Mouse (Mus musculus): ENCODE results near the gene Tubg1. TPM values are rescaled to one million over a fixed set of nuclear protein-coding genes. Genes with fewer than 3 reads are reported as not detected.
A peak's percentile ranks its signal among the peaks of the same experiment; 100 is the strongest.

Gene Tubg1
- polyA plus RNA-seq, 1 experiment from 2014 or later, result 72.6 TPM

GRCm38 (mm10) chr11:101130056-101130756 lies 10.5 kb downstream of the Tubg1 start:
- no peak for ATAC-seq
- H3K27me3 ChIP-seq (ENCODE audit: control insufficient read depth, insufficient read depth, low read depth, low read length), result no peaks in the 10 kb centered on the region
- no peak overlapping the region for H3K9ac ChIP-seq (ENCODE audit: low read depth, low read length)

GRCm38 (mm10) chr11:101131187-101131586 lies 11.4 kb downstream of the Tubg1 start:
- no peak for ATAC-seq
- Histone ChIP-seq H3K4me1 (ENCODE audit: control insufficient read depth, insufficient read depth, low read length) (no peaks in the 10 kb centered on the region), H3K27ac (ENCODE audit: low read length) (no peak overlapping the region), H3K9me3 (replicated peaks; ENCODE audit: control insufficient read depth, low read length, poor library complexity, severe bottlenecking) (0 out of 2 replicates have a peak, but pooled peaks cover 2% of the 10 kb centered on the region), H3K27me3 (ENCODE audit: control insufficient read depth, insufficient read depth, low read depth, low read length) (no peaks in the 10 kb centered on the region), H3K36me3 (ENCODE audit: control insufficient read depth, insufficient read depth, low read length) (peaks cover 9% of the 10 kb centered on the region), H3K4me3 (ENCODE audit: low read depth, low read length) (no peak overlapping the region), H3K9ac (ENCODE audit: low read depth, low read length) (no peak overlapping the region), H3K4me2 (ENCODE audit: low read length) (no peak overlapping the region)
- 93% methylated on average over 2 of the region's 2 CpGs for WGBS

More at GRCm38 (mm10) chr11:101130056-101130756, 10.5 kb downstream of the Tubg1 start:
- Histone ChIP-seq H3K36me3 (ENCODE audit: control insufficient read depth, insufficient read depth, low read length) (peaks cover 16% of the 10 kb centered on the region), H3K4me1 (ENCODE audit: control insufficient read depth, insufficient read depth, low read length) (no peaks in the 10 kb centered on the region), H3K4me2 (ENCODE audit: low read length) (no peak overlapping the region), H3K9me3 (replicated peaks; ENCODE audit: control insufficient read depth, low read length, poor library complexity, severe bottlenecking) (0 out of 2 replicates have a peak, but pooled peaks cover 2% of the 10 kb centered on the region), H3K27ac (ENCODE audit: low read length) (no peak overlapping the region), H3K4me3 (ENCODE audit: low read depth, low read length) (no peak overlapping the region)
- 57% methylated on average over 18 of the region's 18 CpGs for WGBS

- no peak for ATAC-seq
- no peak overlapping the region for H3K9ac ChIP-seq (ENCODE audit: low read depth, low read length)
- H3K27ac ChIP-seq (ENCODE audit: low read length), result no peak overlapping the region
- peaks cover 4% of the 10 kb centered on the region for H3K36me3 ChIP-seq (ENCODE audit: control insufficient read depth, insufficient read depth, low read length)
- WGBS, result 92% methylated on average over 6 of the region's 6 CpGs
- no peak overlapping the region for H3K4me2 ChIP-seq (ENCODE audit: low read length)
- no peaks in the 10 kb centered on the region for H3K27me3 ChIP-seq (ENCODE audit: control insufficient read depth, insufficient read depth, low read depth, low read length)
- no peaks in the 10 kb centered on the region for H3K9me3 ChIP-seq (replicated peaks; ENCODE audit: control insufficient read depth, low read length, poor library complexity, severe bottlenecking)
- no peaks in the 10 kb centered on the region for H3K4me1 ChIP-seq (ENCODE audit: control insufficient read depth, insufficient read depth, low read length)
- H3K4me3 ChIP-seq (ENCODE audit: low read depth, low read length), result no peak overlapping the region
Measured at GRCm38 (mm10) chr11:101131701-101132100, 12.0 kb downstream of the Tubg1 start.

- no peak overlapping the region for H3K9ac ChIP-seq (ENCODE audit: low read depth, low read length)
- H3K27me3 ChIP-seq (ENCODE audit: control insufficient read depth, insufficient read depth, low read depth, low read length), result no peaks in the 10 kb centered on the region
- H3K27ac ChIP-seq (ENCODE audit: low read length), result no peak overlapping the region
- H3K4me2 ChIP-seq (ENCODE audit: low read length), result no peak overlapping the region
- H3K9me3 ChIP-seq (replicated peaks; ENCODE audit: control insufficient read depth, low read length, poor library complexity, severe bottlenecking), result no peaks in the 10 kb centered on the region
- no peak for ATAC-seq
- H3K36me3 ChIP-seq (ENCODE audit: control insufficient read depth, insufficient read depth, low read length), result no peaks in the 10 kb centered on the region
- H3K4me1 ChIP-seq (ENCODE audit: control insufficient read depth, insufficient read depth, low read length), result no peaks in the 10 kb centered on the region
- no peak overlapping the region for H3K4me3 ChIP-seq (ENCODE audit: low read depth, low read length)
- WGBS, result 81% methylated on average over 12 of the region's 12 CpGs
Measured at GRCm38 (mm10) chr11:101133037-101133436, 13.3 kb downstream of the Tubg1 start.

- Histone ChIP-seq H3K27ac (ENCODE audit: low read length) (no peak overlapping the region), H3K4me1 (ENCODE audit: control insufficient read depth, insufficient read depth, low read length) (no peaks in the 10 kb centered on the region), H3K27me3 (ENCODE audit: control insufficient read depth, insufficient read depth, low read depth, low read length) (no peaks in the 10 kb centered on the region), H3K36me3 (ENCODE audit: control insufficient read depth, insufficient read depth, low read length) (no peaks in the 10 kb centered on the region), H3K4me3 (ENCODE audit: low read depth, low read length) (no peak overlapping the region), H3K9me3 (replicated peaks; ENCODE audit: control insufficient read depth, low read length, poor library complexity, severe bottlenecking) (no peaks in the 10 kb centered on the region), H3K9ac (ENCODE audit: low read depth, low read length) (no peak overlapping the region), H3K4me2 (ENCODE audit: low read length) (no peak overlapping the region)
- ATAC-seq, result no peak
- 86% methylated on average over 13 of the region's 13 CpGs for WGBS
Measured at GRCm38 (mm10) chr11:101134217-101134865, 14.6 kb downstream of the Tubg1 start.

- no peak overlapping the region for H3K4me2 ChIP-seq (ENCODE audit: low read length)
- H3K4me1 ChIP-seq (ENCODE audit: control insufficient read depth, insufficient read depth, low read length), result no peaks in the 10 kb centered on the region
- H3K9ac ChIP-seq (ENCODE audit: low read depth, low read length), result no peak overlapping the region
- no peaks in the 10 kb centered on the region for H3K36me3 ChIP-seq (ENCODE audit: control insufficient read depth, insufficient read depth, low read length)
- H3K27ac ChIP-seq (ENCODE audit: low read length), result no peak overlapping the region
- H3K4me3 ChIP-seq (ENCODE audit: low read depth, low read length), result no peak overlapping the region
- no peaks in the 10 kb centered on the region for H3K27me3 ChIP-seq (ENCODE audit: control insufficient read depth, insufficient read depth, low read depth, low read length)
- no peak for ATAC-seq
- no peaks in the 10 kb centered on the region for H3K9me3 ChIP-seq (replicated peaks; ENCODE audit: control insufficient read depth, low read length, poor library complexity, severe bottlenecking)
- WGBS, result 84% methylated on average over 7 of the region's 7 CpGs
Measured at GRCm38 (mm10) chr11:101137000-101137399, 17.3 kb downstream of the Tubg1 start.

GRCm38 (mm10) chr11:101138536-101139181 lies 18.9 kb downstream of the Tubg1 start:
- 27% methylated on average over 15 of the region's 15 CpGs for WGBS
- Histone ChIP-seq H3K27me3 (ENCODE audit: control insufficient read depth, insufficient read depth, low read depth, low read length) (no peaks in the 10 kb centered on the region), H3K9me3 (replicated peaks; ENCODE audit: control insufficient read depth, low read length, poor library complexity, severe bottlenecking) (no peaks in the 10 kb centered on the region), H3K4me3 (ENCODE audit: low read depth, low read length) (no peak overlapping the region), H3K27ac (ENCODE audit: low read length) (no peak overlapping the region; the same call in 1 of the 2 replicates), H3K4me1 (ENCODE audit: control insufficient read depth, insufficient read depth, low read length) (peaks cover 3% of the 10 kb centered on the region; the same call in 1 of the 2 replicates), H3K36me3 (ENCODE audit: control insufficient read depth, insufficient read depth, low read length) (no peaks in the 10 kb centered on the region), H3K9ac (ENCODE audit: low read depth, low read length) (peak overlapping the region; percentile 3; the same call in 1 of the 2 replicates), H3K4me2 (ENCODE audit: low read length) (peak overlapping the region; percentile 36)
- no peak; the same call in 1 of the 2 replicates for ATAC-seq

- Histone ChIP-seq H3K27ac (ENCODE audit: low read length) (peak overlapping the region; percentile 31), H3K4me1 (ENCODE audit: control insufficient read depth, insufficient read depth, low read length) (peaks cover 6% of the 10 kb centered on the region)
Measured at GRCm38 (mm10) chr11:101140164-101140819, 20.6 kb downstream of the Tubg1 start.

More at GRCm38 (mm10) chr11:101140164-101140819, 20.6 kb downstream of the Tubg1 start:
- H3K9ac ChIP-seq (ENCODE audit: low read depth, low read length), result peak overlapping the region; percentile 60
- H3K36me3 ChIP-seq (ENCODE audit: control insufficient read depth, insufficient read depth, low read length), result no peaks in the 10 kb centered on the region
- peak overlapping the region; percentile 47 for H3K4me2 ChIP-seq (ENCODE audit: low read length)
- no peak for ATAC-seq
- peak overlapping the region; percentile 26 for H3K4me3 ChIP-seq (ENCODE audit: low read depth, low read length)
- WGBS, result 46% methylated on average over 27 of the region's 27 CpGs
- no peaks in the 10 kb centered on the region for H3K27me3 ChIP-seq (ENCODE audit: control insufficient read depth, insufficient read depth, low read depth, low read length)
- no peaks in the 10 kb centered on the region for H3K9me3 ChIP-seq (replicated peaks; ENCODE audit: control insufficient read depth, low read length, poor library complexity, severe bottlenecking)
